Mouse (Mus musculus): ENCODE measurements around the gene Rgp1. TPM values are rescaled to one million over a fixed set of nuclear protein-coding genes. Genes with fewer than 3 reads are reported as not detected.

The Rgp1 gene
- polyA plus RNA-seq, 1 experiment from 2014 or later = 13.7 TPM

GRCm38 (mm10) chr4:43631046-43631955 is 52.8 kb downstream of the Rgp1 start, which contains the start of gene Npr2:
TSS of gene Npr2 (plus strand) at chr4:43631935.
- Histone ChIP-seq H3K9ac (replicated peaks; ENCODE audit: low read depth) (peak within 1 kb of the TSS; percentile 71), H3K27ac (ENCODE audit: low read length) (peak within 1 kb of the TSS; percentile 80), H3K4me3 (ENCODE audit: low read depth, low read length) (peak within 1 kb of the TSS; percentile 65), H3K9me3 (ENCODE audit: low read length) (no peaks in the 10 kb centered on the region), H3K27me3 (replicated peaks; ENCODE audit: insufficient read depth, low read length) (no peaks in the 10 kb centered on the region), H3K4me1 (ENCODE audit: insufficient read depth, low read depth, low read length) (peaks cover 4% of the 10 kb centered on the region; the same call in 1 of the 2 replicates), H3K36me3 (ENCODE audit: insufficient read depth, low read length) (no peaks in the 10 kb centered on the region), H3K4me2 (replicated peaks; ENCODE audit: low read depth, low read length) (peak within 1 kb of the TSS; percentile 91)
- DNase-seq (ENCODE audit: low spot score) (peak; percentile 70), ATAC-seq (peak; percentile 69)
- TF ChIP-seq CTCF (IDR thresholded peaks at IDR 0.05) (no peak), EP300 (IDR thresholded peaks at IDR 0.05) (no peak)
- WGBS = 2% methylated on average over 26 of the region's 70 CpGs

- H3K27me3 ChIP-seq (replicated peaks; ENCODE audit: insufficient read depth, low read length) = no peaks in the 10 kb centered on the region
- peak; percentile 20 for ATAC-seq
- no peaks in the 10 kb centered on the region for H3K9me3 ChIP-seq (ENCODE audit: low read length)
- TF ChIP-seq CTCF (IDR thresholded peaks at IDR 0.05) = no peak
- TF ChIP-seq EP300 (IDR thresholded peaks at IDR 0.05) = no peak
- H3K4me3 ChIP-seq (ENCODE audit: low read depth, low read length) = peak overlapping the region; percentile 65
- H3K4me1 ChIP-seq (ENCODE audit: insufficient read depth, low read depth, low read length) = peaks cover 4% of the 10 kb centered on the region; the same call in 1 of the 2 replicates
- H3K27ac ChIP-seq (ENCODE audit: low read length) = peak overlapping the region; percentile 80
- H3K36me3 ChIP-seq (ENCODE audit: insufficient read depth, low read length) = no peaks in the 10 kb centered on the region
- no peak for DNase-seq (ENCODE audit: low spot score)
- peak overlapping the region; percentile 71 for H3K9ac ChIP-seq (replicated peaks; ENCODE audit: low read depth)
- peak overlapping the region; percentile 91 for H3K4me2 ChIP-seq (replicated peaks; ENCODE audit: low read depth, low read length)
- WGBS = 49% methylated on average over 41 of the region's 42 CpGs
Measured at GRCm38 (mm10) chr4:43631956-43632920, 53.7 kb downstream of the Rgp1 start.

GRCm38 (mm10) chr4:43633296-43633695 is 54.8 kb downstream of the Rgp1 start:
- Histone ChIP-seq H3K36me3 (ENCODE audit: insufficient read depth, low read length) (no peaks in the 10 kb centered on the region), H3K4me2 (replicated peaks; ENCODE audit: low read depth, low read length) (0 out of 2 replicates have a peak overlapping the region, but pooled peaks have one; percentile 91), H3K9ac (replicated peaks; ENCODE audit: low read depth) (no peak overlapping the region), H3K9me3 (ENCODE audit: low read length) (no peaks in the 10 kb centered on the region), H3K4me3 (ENCODE audit: low read depth, low read length) (no peak overlapping the region), H3K27me3 (replicated peaks; ENCODE audit: insufficient read depth, low read length) (no peaks in the 10 kb centered on the region), H3K27ac (ENCODE audit: low read length) (no peak overlapping the region), H3K4me1 (ENCODE audit: insufficient read depth, low read depth, low read length) (peaks cover 4% of the 10 kb centered on the region; the same call in 1 of the 2 replicates)
- ATAC-seq (no peak), DNase-seq (ENCODE audit: low spot score) (no peak)
- WGBS = 78% methylated on average over 8 of the region's 8 CpGs
- no peak for TF ChIP-seq CTCF (IDR thresholded peaks at IDR 0.05)
- no peak for TF ChIP-seq EP300 (IDR thresholded peaks at IDR 0.05)

- ATAC-seq = no peak
- WGBS = 83% methylated on average over 2 of the region's 2 CpGs
- Histone ChIP-seq H3K36me3 (ENCODE audit: insufficient read depth, low read length) (no peaks in the 10 kb centered on the region), H3K27ac (ENCODE audit: low read length) (no peak overlapping the region), H3K27me3 (replicated peaks; ENCODE audit: insufficient read depth, low read length) (no peaks in the 10 kb centered on the region), H3K9me3 (ENCODE audit: low read length) (no peaks in the 10 kb centered on the region), H3K4me1 (ENCODE audit: insufficient read depth, low read depth, low read length) (peaks cover 4% of the 10 kb centered on the region; the same call in 1 of the 2 replicates), H3K4me3 (ENCODE audit: low read depth, low read length) (no peak overlapping the region), H3K9ac (replicated peaks; ENCODE audit: low read depth) (no peak overlapping the region), H3K4me2 (replicated peaks; ENCODE audit: low read depth, low read length) (no peak overlapping the region)
- TF ChIP-seq CTCF (IDR thresholded peaks at IDR 0.05) (no peak), EP300 (IDR thresholded peaks at IDR 0.05) (no peak)
- no peak for DNase-seq (ENCODE audit: low spot score)
Measured at GRCm38 (mm10) chr4:43633736-43634135, 55.2 kb downstream of the Rgp1 start.

- TF ChIP-seq CTCF (IDR thresholded peaks at IDR 0.05) (no peak), EP300 (IDR thresholded peaks at IDR 0.05) (no peak)
- no peak overlapping the region for H3K9ac ChIP-seq (replicated peaks; ENCODE audit: low read depth)
- no peaks in the 10 kb centered on the region for H3K9me3 ChIP-seq (ENCODE audit: low read length)
- H3K4me1 ChIP-seq (ENCODE audit: insufficient read depth, low read depth, low read length) = peaks cover 4% of the 10 kb centered on the region; the same call in 1 of the 2 replicates
- no peak overlapping the region for H3K4me2 ChIP-seq (replicated peaks; ENCODE audit: low read depth, low read length)
- H3K36me3 ChIP-seq (ENCODE audit: insufficient read depth, low read length) = no peaks in the 10 kb centered on the region
- peak; percentile 15 for DNase-seq (ENCODE audit: low spot score)
- WGBS = 70% methylated on average over 7 of the region's 7 CpGs
- no peaks in the 10 kb centered on the region for H3K27me3 ChIP-seq (replicated peaks; ENCODE audit: insufficient read depth, low read length)
- H3K27ac ChIP-seq (ENCODE audit: low read length) = no peak overlapping the region
- no peak for ATAC-seq
- no peak overlapping the region for H3K4me3 ChIP-seq (ENCODE audit: low read depth, low read length)
Measured at GRCm38 (mm10) chr4:43634621-43635374, 56.3 kb downstream of the Rgp1 start.
